ENCODE assay signal across 8 mouse cellular contexts in genomic region chr19:12596290-12597072, GRCm38 (mm10). TPM values are rescaled to one million over a fixed set of nuclear protein-coding genes. Genes with fewer than 3 reads are reported as not detected.
DNase-seq lines count a peak whose midpoint lies in the region; ATAC-seq and TF ChIP-seq lines count a peak whose summit lies in the region.

No protein-coding gene starts in this region.

- H3K9me3 ChIP-seq in heart, embryonic 11.5 days (replicated peaks; ENCODE audit: control insufficient read depth, low read length), result no peaks in the 10 kb centered on the region
- H3K9me3 ChIP-seq in hindbrain, embryonic 11.5 days (ENCODE audit: control insufficient read depth, low read length), result no peaks in the 10 kb centered on the region
- no peaks in the 10 kb centered on the region for H3K9me3 ChIP-seq in liver, embryonic 15.5 days (replicated peaks)

- DNase-seq in heart, adult 11 months, result no peak
- DNase-seq in thymus, adult 2 months, result no peak
- DNase-seq in thymus, postnatal 10 days (ENCODE audit: low spot score in 2 of 2), result no peak
- no peak for DNase-seq in hindbrain, embryonic 11.5 days (ENCODE audit: low spot score)
- no peak for DNase-seq in urinary bladder, adult 18-20 months (ENCODE audit: low spot score in 2 of 2)

- 14% methylated on average over 23 of the region's 23 CpGs for WGBS in heart, embryonic 11.5 days (ENCODE audit: insufficient replicate concordance)
- WGBS in thymus, adult 2 months, result 31% methylated on average over 23 of the region's 23 CpGs
- 21% methylated on average over 21 of the region's 23 CpGs for WGBS in hindbrain, embryonic 11.5 days
- WGBS in liver, embryonic 15.5 days (ENCODE audit: insufficient replicate concordance), result 18% methylated on average over 23 of the region's 23 CpGs
- 16% methylated on average over 23 of the region's 23 CpGs for WGBS in small intestine, adult 2 months

- no peak for TF ChIP-seq CTCF in thymus, adult 2 months (IDR thresholded peaks at IDR 0.05; ENCODE audit: borderline replicate concordance, control insufficient read depth, extremely low read depth, insufficient read depth, low read length, poor library complexity)
- TF ChIP-seq CTCF in small intestine, adult 2 months (IDR thresholded peaks at IDR 0.05; ENCODE audit: extremely low read depth, insufficient read length, insufficient replicate concordance, low read depth, low read length), result no peak

- H3K27me3 ChIP-seq in heart, embryonic 11.5 days (ENCODE audit: control insufficient read depth, insufficient read depth, low read length), result peaks cover 7% of the 10 kb centered on the region
- no peaks in the 10 kb centered on the region for H3K27me3 ChIP-seq in thymus, adult 2 months (ENCODE audit: control insufficient read depth, insufficient read depth, low read length)
- no peaks in the 10 kb centered on the region for H3K27me3 ChIP-seq in hindbrain, embryonic 11.5 days (ENCODE audit: control insufficient read depth, insufficient read depth, low read length)
- H3K27me3 ChIP-seq in liver, embryonic 15.5 days, result peaks cover 18% of the 10 kb centered on the region
- no peaks in the 10 kb centered on the region for H3K27me3 ChIP-seq in small intestine, adult 2 months (ENCODE audit: control insufficient read depth, insufficient read depth, low read length)

- H3K36me3 ChIP-seq in heart, embryonic 11.5 days (ENCODE audit: control insufficient read depth, insufficient read depth, low read length), result no peaks in the 10 kb centered on the region
- no peaks in the 10 kb centered on the region for H3K36me3 ChIP-seq in thymus, adult 2 months (ENCODE audit: control insufficient read depth, insufficient read depth, low read length)
- no peaks in the 10 kb centered on the region for H3K36me3 ChIP-seq in hindbrain, embryonic 11.5 days (ENCODE audit: control insufficient read depth, insufficient read depth, low read length)
- no peaks in the 10 kb centered on the region for H3K36me3 ChIP-seq in liver, embryonic 15.5 days (replicated peaks)
- no peaks in the 10 kb centered on the region for H3K36me3 ChIP-seq in small intestine, adult 2 months (ENCODE audit: control insufficient read depth, insufficient read depth, low read length)

- peak overlapping the region; percentile 100 for H3K4me2 ChIP-seq in heart, embryonic 11.5 days
- peak overlapping the region; percentile 97 for H3K4me2 ChIP-seq in hindbrain, embryonic 11.5 days (replicated peaks; ENCODE audit: low read depth, low read length)
- peak overlapping the region; percentile 76 for H3K4me2 ChIP-seq in liver, embryonic 15.5 days

- no peaks in the 10 kb centered on the region; the same call in 1 of the 2 replicates for H3K4me1 ChIP-seq in heart, embryonic 11.5 days (ENCODE audit: control insufficient read depth, insufficient read depth, low read length)
- peaks cover 13% of the 10 kb centered on the region for H3K4me1 ChIP-seq in thymus, adult 2 months (replicated peaks; ENCODE audit: control insufficient read depth, insufficient read depth, low read length)
- H3K4me1 ChIP-seq in hindbrain, embryonic 11.5 days (replicated peaks; ENCODE audit: control insufficient read depth, insufficient read depth, low read length), result no peaks in the 10 kb centered on the region
- peaks cover 11% of the 10 kb centered on the region for H3K4me1 ChIP-seq in liver, embryonic 15.5 days (replicated peaks)
- H3K4me1 ChIP-seq in small intestine, adult 2 months (ENCODE audit: control insufficient read depth, insufficient read depth, insufficient read length, low read length), result peaks cover 7% of the 10 kb centered on the region

- no peak for TF ChIP-seq POLR2A in thymus, adult 2 months (IDR thresholded peaks at IDR 0.05; ENCODE audit: control insufficient read depth, extremely low read depth, insufficient read depth, low read length, poor library complexity)
- no peak for TF ChIP-seq POLR2A in small intestine, adult 2 months (IDR thresholded peaks at IDR 0.05; ENCODE audit: low read depth, low read length)

- H3K9ac ChIP-seq in heart, embryonic 11.5 days (ENCODE audit: low read depth, low read length), result peak overlapping the region; percentile 69
- peak overlapping the region; percentile 56 for H3K9ac ChIP-seq in hindbrain, embryonic 11.5 days (ENCODE audit: low read depth, low read length)
- peak overlapping the region; percentile 46; the same call in 1 of the 2 replicates for H3K9ac ChIP-seq in liver, embryonic 15.5 days

- H3K27ac ChIP-seq in heart, embryonic 11.5 days (ENCODE audit: low read depth, low read length), result no peak overlapping the region; the same call in 1 of the 2 replicates
- no peak overlapping the region for H3K27ac ChIP-seq in thymus, adult 2 months (ENCODE audit: control insufficient read depth, insufficient read depth, low read length)
- no peak overlapping the region for H3K27ac ChIP-seq in hindbrain, embryonic 11.5 days (ENCODE audit: low read depth, low read length)
- peak overlapping the region; percentile 72 for H3K27ac ChIP-seq in liver, embryonic 15.5 days (replicated peaks)
- H3K27ac ChIP-seq in small intestine, adult 2 months (ENCODE audit: insufficient read depth, low read depth, low read length), result no peak overlapping the region

- ATAC-seq in heart, embryonic 11.5 days (replicated peaks; ENCODE audit: insufficient number of reproducible peaks, low FRiP score, low TSS enrichment), result peak; percentile 35
- peak; percentile 68; the same call in 1 of the 2 replicates for ATAC-seq in hindbrain, embryonic 11.5 days (ENCODE audit: low FRiP score)
- ATAC-seq in liver, embryonic 15.5 days (ENCODE audit: insufficient read depth), result peak; percentile 11; the same call in 1 of the 2 replicates

- H3K4me3 ChIP-seq in heart, embryonic 11.5 days (ENCODE audit: low read depth, low read length), result peak overlapping the region; percentile 57
- H3K4me3 ChIP-seq in thymus, adult 2 months (ENCODE audit: control insufficient read depth, insufficient read depth, low read length), result peak overlapping the region; percentile 62
- peak overlapping the region; percentile 63 for H3K4me3 ChIP-seq in hindbrain, embryonic 11.5 days (ENCODE audit: low read depth, low read length)
- peak overlapping the region; percentile 57 for H3K4me3 ChIP-seq in liver, embryonic 15.5 days (replicated peaks)
- peak overlapping the region; percentile 67 for H3K4me3 ChIP-seq in small intestine, adult 2 months (ENCODE audit: low read depth, low read length)

RNA-seq across cellular contexts. Expression of gene Gm4952, which starts 3.3 kb away (rescaled TPM):
- polyA plus RNA-seq in heart, embryonic 11.5 days (2014; fragmentation: Nextera tagmentation; extraction: Ambion mirVana), result 0.09 and 0.49 TPM in 2 replicates
- 0.13 and 0.22 TPM in 2 replicates for polyA plus RNA-seq in thymus, adult 2 months (2012; rRNA removed)
- not detected in 2 replicates for polyA plus RNA-seq in hindbrain, embryonic 11.5 days (2014; fragmentation: Nextera tagmentation; extraction: Ambion mirVana)
- 12.6 and 15.3 TPM in 2 replicates for polyA plus RNA-seq in liver, embryonic 15.5 days (2015; fragmentation: Nextera tagmentation; extraction: Ambion mirVana)
- polyA plus RNA-seq in small intestine, adult 2 months (2012; rRNA removed), result 0.10 TPM in 1 of 2 replicates, not detected in the other

RNA-seq across cellular contexts. Expression of gene Glyat, which starts 36.6 kb away (rescaled TPM):
- not detected in 2 replicates for polyA plus RNA-seq in heart, embryonic 11.5 days (2014; fragmentation: Nextera tagmentation; extraction: Ambion mirVana)
- 0.11 TPM in 1 of 2 replicates, not detected in the other for polyA plus RNA-seq in thymus, adult 2 months (2012; rRNA removed)
- not detected in 2 replicates for polyA plus RNA-seq in hindbrain, embryonic 11.5 days (2014; fragmentation: Nextera tagmentation; extraction: Ambion mirVana)
- 0.43 and 0.54 TPM in 2 replicates for polyA plus RNA-seq in liver, embryonic 15.5 days (2015; fragmentation: Nextera tagmentation; extraction: Ambion mirVana)
- polyA plus RNA-seq in small intestine, adult 2 months (2012; rRNA removed), result not detected in 2 replicates

RNA-seq across cellular contexts. Expression of gene Fam111a, which starts 50.9 kb away (rescaled TPM):
- polyA plus RNA-seq in heart, embryonic 11.5 days (2014; fragmentation: Nextera tagmentation; extraction: Ambion mirVana), result 26.3 and 30.0 TPM in 2 replicates
- 4.4 and 4.9 TPM in 2 replicates for polyA plus RNA-seq in thymus, adult 2 months (2012; rRNA removed)
- polyA plus RNA-seq in hindbrain, embryonic 11.5 days (2014; fragmentation: Nextera tagmentation; extraction: Ambion mirVana), result 22.1 and 26.3 TPM in 2 replicates
- polyA plus RNA-seq in liver, embryonic 15.5 days (2015; fragmentation: Nextera tagmentation; extraction: Ambion mirVana), result 21.4 and 23.8 TPM in 2 replicates
- polyA plus RNA-seq in small intestine, adult 2 months (2012; rRNA removed), result 0.17 and 0.33 TPM in 2 replicates

Comparison
In these comparisons a context has a peak if more than half of its experiments do, and no peak if none do; other contexts are left out.
1. ATAC-seq: peak in every context shown above with its lines; median percentile 68 in hindbrain, embryonic 11.5 days; 35 in heart, embryonic 11.5 days; 11 in liver, embryonic 15.5 days.